Mouse (Mus musculus): Measurements from ENCODE around the gene Col4a2.
A peak's percentile ranks its signal among the peaks of the same experiment; 100 is the strongest.

The Col4a2 gene

GRCm38 (mm10) chr8:11312349-11313175 is at the start of gene Col4a2, which contains the start of gene Col4a1:
Gene Col4a2 (plus strand): TSS chr8:11312805.
Gene Col4a1 (minus strand): TSS chr8:11312826.
- DNase-seq (ENCODE audit: extremely low read depth, insufficient read length, low spot score), result peak; percentile 87

GRCm38 (mm10) chr8:11263848-11264247 is 48.8 kb upstream of the Col4a2 start:
- DNase-seq (ENCODE audit: extremely low read depth, insufficient read length, low spot score), result no peak

GRCm38 (mm10) chr8:11265971-11266370 is 46.6 kb upstream of the Col4a2 start:
- no peak for DNase-seq (ENCODE audit: extremely low read depth, insufficient read length, low spot score)

- DNase-seq (ENCODE audit: extremely low read depth, insufficient read length, low spot score), result no peak
These were observed 46.1 kb upstream of the Col4a2 start for GRCm38 (mm10) chr8:11266471-11266870.

- DNase-seq (ENCODE audit: extremely low read depth, insufficient read length, low spot score), result no peak
These were observed 43.9 kb upstream of the Col4a2 start for GRCm38 (mm10) chr8:11268753-11269152.

- DNase-seq (ENCODE audit: extremely low read depth, insufficient read length, low spot score), result peak; percentile 70
These were observed 41.8 kb upstream of the Col4a2 start for GRCm38 (mm10) chr8:11270826-11271225.

- no peak for DNase-seq (ENCODE audit: extremely low read depth, insufficient read length, low spot score)
These were observed 40.4 kb upstream of the Col4a2 start for GRCm38 (mm10) chr8:11272205-11272604.

GRCm38 (mm10) chr8:11273506-11274158 is 39.0 kb upstream of the Col4a2 start:
- peak; percentile 84 for DNase-seq (ENCODE audit: extremely low read depth, insufficient read length, low spot score)

GRCm38 (mm10) chr8:11274415-11274814 is 38.2 kb upstream of the Col4a2 start:
- DNase-seq (ENCODE audit: extremely low read depth, insufficient read length, low spot score), result no peak

GRCm38 (mm10) chr8:11276286-11276685 is 36.3 kb upstream of the Col4a2 start:
- DNase-seq (ENCODE audit: extremely low read depth, insufficient read length, low spot score), result peak; percentile 33

- DNase-seq (ENCODE audit: extremely low read depth, insufficient read length, low spot score), result no peak
These were observed 35.0 kb upstream of the Col4a2 start for GRCm38 (mm10) chr8:11277602-11278051.

GRCm38 (mm10) chr8:11278101-11278611 is 34.4 kb upstream of the Col4a2 start:
- peak; percentile 65 for DNase-seq (ENCODE audit: extremely low read depth, insufficient read length, low spot score)

- peak; percentile 66 for DNase-seq (ENCODE audit: extremely low read depth, insufficient read length, low spot score)
These were observed 33.2 kb upstream of the Col4a2 start for GRCm38 (mm10) chr8:11279296-11279826.

GRCm38 (mm10) chr8:11280721-11281268 is 31.8 kb upstream of the Col4a2 start:
- no peak for DNase-seq (ENCODE audit: extremely low read depth, insufficient read length, low spot score)

GRCm38 (mm10) chr8:11282139-11282538 is 30.5 kb upstream of the Col4a2 start:
- no peak for DNase-seq (ENCODE audit: extremely low read depth, insufficient read length, low spot score)

GRCm38 (mm10) chr8:11282696-11283095 is 29.9 kb upstream of the Col4a2 start:
- no peak for DNase-seq (ENCODE audit: extremely low read depth, insufficient read length, low spot score)

- no peak for DNase-seq (ENCODE audit: extremely low read depth, insufficient read length, low spot score)
These were observed 29.4 kb upstream of the Col4a2 start for GRCm38 (mm10) chr8:11283217-11283616.

GRCm38 (mm10) chr8:11285437-11285836 is 27.2 kb upstream of the Col4a2 start:
- DNase-seq (ENCODE audit: extremely low read depth, insufficient read length, low spot score), result no peak

GRCm38 (mm10) chr8:11287139-11287538 is 25.5 kb upstream of the Col4a2 start:
- DNase-seq (ENCODE audit: extremely low read depth, insufficient read length, low spot score), result no peak

- DNase-seq (ENCODE audit: extremely low read depth, insufficient read length, low spot score), result no peak
These were observed 24.3 kb upstream of the Col4a2 start for GRCm38 (mm10) chr8:11288286-11288685.

- no peak for DNase-seq (ENCODE audit: extremely low read depth, insufficient read length, low spot score)
These were observed 22.1 kb upstream of the Col4a2 start for GRCm38 (mm10) chr8:11290533-11290932.
